In the genomic region with DNA sequence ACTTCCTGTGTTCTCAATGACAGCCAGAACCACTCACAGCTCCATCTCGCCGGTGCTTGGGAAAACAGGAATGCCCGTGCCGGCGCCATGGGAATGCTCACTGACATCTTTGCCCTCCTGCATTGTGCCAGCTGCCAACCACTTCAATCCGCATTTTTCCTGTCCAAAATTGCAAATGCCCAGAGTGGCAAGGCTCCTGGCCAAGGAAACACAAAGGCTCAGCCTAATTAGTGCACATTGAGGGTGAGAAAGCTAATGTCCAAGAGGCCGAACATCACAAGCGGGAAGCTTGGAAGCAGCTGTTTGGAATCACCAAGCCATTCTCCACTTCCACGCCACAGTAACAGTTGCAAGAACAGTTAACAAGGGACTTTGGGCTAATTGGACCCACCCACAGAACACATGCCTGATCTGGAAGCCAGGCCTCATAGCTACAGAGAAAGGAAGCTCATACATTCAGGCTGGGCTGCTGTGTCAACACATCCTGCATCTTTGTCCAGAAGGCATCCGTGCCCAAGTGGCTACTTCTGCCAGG, we compare ENCODE assay signal across 9 mouse cellular contexts.
DNase-seq lines count a peak whose midpoint lies in the region; ATAC-seq and TF ChIP-seq lines count a peak whose summit lies in the region.
"Had no signal": no experiment of that assay in that cellular context is flagged by ENCODE, and none has a peak within 500 bp of the region (broad histone marks: within the 10 kb centered on the region; RNA-seq: fewer than 3 reads in every experiment).

No protein-coding gene starts in this region.

- peak; percentile 27 for DNase-seq in cerebellum, adult 9-10 months
- DNase-seq in kidney, adult 2 months: peak; percentile 63
- peak; percentile 83 for DNase-seq in left cerebral cortex, postnatal 4 days
- peak; percentile 38 for DNase-seq in right cerebral cortex, postnatal 4 days
- DNase-seq in adrenal gland, postnatal 36 days: no peak
- DNase-seq in ovary, postnatal 36 days (ENCODE audit: low spot score): no peak

- H3K9ac ChIP-seq in forebrain, embryonic 13.5 days: no peak overlapping the region

- ATAC-seq in cerebellum, adult (ENCODE audit: insufficient number of reproducible peaks, low FRiP score, low TSS enrichment): no peak
- peak; percentile 70 for ATAC-seq in forebrain, embryonic 13.5 days

- H3K4me2 ChIP-seq in forebrain, embryonic 13.5 days: no peak overlapping the region

- H3K27ac ChIP-seq in forebrain, embryonic 13.5 days: peak overlapping the region; percentile 40
- H3K27ac ChIP-seq in kidney, adult 2 months (ENCODE audit: insufficient read depth, low read depth, low read length): peak overlapping the region; percentile 40; the same call in 1 of the 2 replicates

- H3K9me3 ChIP-seq in forebrain, embryonic 13.5 days (replicated peaks): no peaks in the 10 kb centered on the region
- H3K9me3 ChIP-seq: megakaryocyte, embryonic 14.5 days had no signal

- H3K27me3 ChIP-seq in forebrain, embryonic 13.5 days: peaks cover 7% of the 10 kb centered on the region; the same call in 1 of the 2 replicates
- H3K27me3 ChIP-seq in kidney, adult 2 months (replicated peaks; ENCODE audit: control insufficient read depth, insufficient read depth, low read length): no peaks in the 10 kb centered on the region

- intact Hi-C loops in left cerebral cortex, postnatal 4 days (cut with DNase I): no loop called here

- 20% methylated on average over 10 of the region's 10 CpGs for WGBS in forebrain, embryonic 13.5 days
- WGBS in kidney, adult 2 months: 39% methylated on average over 10 of the region's 10 CpGs

- peaks cover 39% of the 10 kb centered on the region for H3K4me1 ChIP-seq in forebrain, embryonic 13.5 days
- H3K4me1 ChIP-seq in kidney, adult 2 months (ENCODE audit: control insufficient read depth, insufficient read depth, low read length): peaks cover 32% of the 10 kb centered on the region

- no peak for TF ChIP-seq POLR2A in kidney, adult 2 months (IDR thresholded peaks at IDR 0.05; ENCODE audit: low read depth, low read length)

- no peaks in the 10 kb centered on the region for H3K36me3 ChIP-seq in forebrain, embryonic 13.5 days (ENCODE audit: poor library complexity, severe bottlenecking)
- H3K36me3 ChIP-seq in kidney, adult 2 months (ENCODE audit: control insufficient read depth, insufficient read depth, low read length): no peaks in the 10 kb centered on the region

- no peak overlapping the region for H3K4me3 ChIP-seq in forebrain, embryonic 13.5 days
- H3K4me3 ChIP-seq in kidney, adult 2 months (ENCODE audit: insufficient read depth, low read depth, low read length): no peak overlapping the region
- H3K4me3 ChIP-seq: megakaryocyte, embryonic 14.5 days had no signal

- TF ChIP-seq CTCF in kidney, adult 2 months (conservative IDR thresholded peaks at IDR 0.05; ENCODE audit: insufficient read depth, insufficient read length, low read depth, low read length): no peak

Comparison
In these comparisons a context has a peak if more than half of its experiments do, and no peak if none do; other contexts are left out.
1. DNase-seq: peak in cerebellum, adult 9-10 months (single experiment), kidney, adult 2 months (single experiment), left cerebral cortex, postnatal 4 days (single experiment) and right cerebral cortex, postnatal 4 days (single experiment); none in adrenal gland, postnatal 36 days (0 of 2) and ovary, postnatal 36 days (single experiment).